Comparison of ENCODE assay signal across 13 mouse cellular contexts in the genomic region with DNA sequence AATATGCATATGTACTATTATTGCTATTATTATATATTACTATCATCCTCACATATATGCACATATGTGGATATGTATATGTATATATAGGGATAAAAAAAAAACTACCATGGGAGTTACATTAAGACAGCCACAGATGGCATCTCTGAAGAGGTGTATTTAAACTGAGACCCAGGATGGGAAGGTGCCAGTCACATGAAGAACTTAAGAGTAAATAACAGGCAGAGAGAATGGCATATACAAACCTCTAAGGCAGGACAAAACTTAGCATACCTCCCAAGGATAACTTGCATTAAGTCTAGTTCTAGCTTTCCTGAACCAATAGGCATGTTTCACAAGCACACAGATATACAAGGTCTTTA.
DNase-seq lines count a peak whose midpoint lies in the region; ATAC-seq and TF ChIP-seq lines count a peak whose summit lies in the region.
"Had no signal": no experiment of that assay in that cellular context is flagged by ENCODE, and none has a peak within 500 bp of the region (broad histone marks: within the 10 kb centered on the region; RNA-seq: fewer than 3 reads in every experiment).

No protein-coding gene starts in this region.

- TF ChIP-seq EP300 in lung, postnatal 0 days (IDR thresholded peaks at IDR 0.05), result no peak

- H3K9me3 ChIP-seq in heart, embryonic 11.5 days (replicated peaks; ENCODE audit: control insufficient read depth, low read length), result no peaks in the 10 kb centered on the region
- H3K9me3 ChIP-seq in lung, postnatal 0 days (ENCODE audit: low read length), result no peaks in the 10 kb centered on the region
- H3K9me3 ChIP-seq in midbrain, embryonic 10.5 days (replicated peaks), result no peaks in the 10 kb centered on the region
- H3K9me3 ChIP-seq: G1E had no signal

- no peak for DNase-seq in heart, postnatal 10 days
- DNase-seq in lung, postnatal 0 days (ENCODE audit: low spot score), result no peak
- DNase-seq in lung, postnatal 14 days, result no peak
- DNase-seq in midbrain, embryonic 10.5 days (ENCODE audit: low spot score), result no peak
- DNase-seq in gastrocnemius, postnatal 10 days, result no peak
- DNase-seq in spleen, postnatal 36 days (ENCODE audit: low spot score in 2 of 2), result no peak
- no peak for DNase-seq in urinary bladder, postnatal 36 days (ENCODE audit: low spot score in 2 of 2)
- DNase-seq: gastrocnemius, postnatal 14 days had no signal

- peak overlapping the region; percentile 27; the same call in 1 of the 2 replicates for H3K4me2 ChIP-seq in heart, embryonic 11.5 days
- no peak overlapping the region for H3K4me2 ChIP-seq in lung, postnatal 0 days (replicated peaks; ENCODE audit: low read depth, low read length)

- no peaks in the 10 kb centered on the region for H3K36me3 ChIP-seq in heart, embryonic 11.5 days (ENCODE audit: control insufficient read depth, insufficient read depth, low read length)
- no peaks in the 10 kb centered on the region for H3K36me3 ChIP-seq in lung, postnatal 0 days (ENCODE audit: insufficient read depth, low read length)
- peaks cover 23% of the 10 kb centered on the region for H3K36me3 ChIP-seq in midbrain, embryonic 10.5 days

- H3K27ac ChIP-seq in heart, embryonic 11.5 days (ENCODE audit: low read depth, low read length), result peak overlapping the region; percentile 79
- peak overlapping the region; percentile 27 for H3K27ac ChIP-seq in lung, postnatal 0 days (ENCODE audit: low read length)
- peak overlapping the region; percentile 19; the same call in 1 of the 2 replicates for H3K27ac ChIP-seq in midbrain, embryonic 10.5 days (replicated peaks)

- peaks cover 28% of the 10 kb centered on the region for H3K4me1 ChIP-seq in heart, embryonic 11.5 days (ENCODE audit: control insufficient read depth, insufficient read depth, low read length)
- peaks cover 4% of the 10 kb centered on the region; the same call in 1 of the 2 replicates for H3K4me1 ChIP-seq in lung, postnatal 0 days (ENCODE audit: insufficient read depth, low read depth, low read length)
- H3K4me1 ChIP-seq in midbrain, embryonic 10.5 days, result peaks cover 51% of the 10 kb centered on the region

- intact Hi-C loops in heart, postnatal 10 days (cut with DNase I), result no loop called here

- ATAC-seq in heart, embryonic 11.5 days (replicated peaks; ENCODE audit: insufficient number of reproducible peaks, low FRiP score, low TSS enrichment), result no peak
- ATAC-seq in lung, postnatal 0 days, result peak; percentile 22; the same call in 1 of the 2 replicates
- ATAC-seq: activated CD4-positive, CD25-positive, alpha-beta regulatory T cell, adult 4 months had no signal

- no peak for TF ChIP-seq CTCF in lung, postnatal 0 days (IDR thresholded peaks at IDR 0.05)

- H3K27me3 ChIP-seq in heart, embryonic 11.5 days (ENCODE audit: control insufficient read depth, insufficient read depth, low read length), result no peaks in the 10 kb centered on the region
- no peaks in the 10 kb centered on the region for H3K27me3 ChIP-seq in lung, postnatal 0 days (replicated peaks; ENCODE audit: insufficient read depth, low read length)
- H3K27me3 ChIP-seq in midbrain, embryonic 10.5 days (ENCODE audit: low read depth, poor library complexity, severe bottlenecking), result no peaks in the 10 kb centered on the region

- no peak overlapping the region for H3K4me3 ChIP-seq in heart, embryonic 11.5 days (ENCODE audit: low read depth, low read length)
- H3K4me3 ChIP-seq in lung, postnatal 0 days (ENCODE audit: low read depth, low read length), result no peak overlapping the region
- peak overlapping the region; percentile 5; the same call in 1 of the 2 replicates for H3K4me3 ChIP-seq in midbrain, embryonic 10.5 days
- H3K4me3 ChIP-seq: erythroblast, embryonic 14.5 days; myocyte had no signal

- H3K9ac ChIP-seq in heart, embryonic 11.5 days (ENCODE audit: low read depth, low read length), result no peak overlapping the region
- no peak overlapping the region for H3K9ac ChIP-seq in lung, postnatal 0 days (replicated peaks; ENCODE audit: low read depth)

Comparison
In these comparisons a context has a peak if more than half of its experiments do, and no peak if none do; other contexts are left out.
1. H3K27ac ChIP-seq: peak in every context shown above with its lines; median percentile 79 in heart, embryonic 11.5 days; 27 in lung, postnatal 0 days; 19 in midbrain, embryonic 10.5 days.